Mouse (Mus musculus) liver, embryonic 14.5 days (tissue): ENCODE measurements at regions not wholly inside any gene's neighbourhood (a gene's known extent, or its start where the extent isn't known, plus 50 kb on each side); places are given as distances from the start of the nearest gene placed in this dataset.

Source experiments
- ATAC-seq: fragments of 200-750 bp; cut with Nextera tagmentation; 2 replicates; pipeline ENCODE4 v1.8.0; 2017; ENCODE audit warnings: moderate number of reproducible peaks, mild to moderate bottlenecking, moderate library complexity; ENCODE audit not compliant: insufficient read depth
- DNase-seq, 3 experiments: peaks; one replicate each; pipeline ENCODE4 v3.0.0-alpha.2; 2012 to 2013; ENCODE audit warnings: low read depth in 3 of 3, low spot score in 3 of 3
- H3K27ac ChIP-seq: fragments of 300-500 bp; sonication (generic); 2 replicates; pipeline ENCODE4 v1.5.1; 2014; ENCODE audit warnings: moderate library complexity, mild to moderate bottlenecking, control low read depth, inconsistent platforms
- H3K27me3 ChIP-seq: fragments of 300-500 bp; sonication (generic); 2 replicates; pipeline ENCODE4 v1.6.1; 2014; ENCODE audit warnings: mild to moderate bottlenecking, low read length, moderate library complexity; ENCODE audit not compliant: control insufficient read depth, insufficient read depth
- H3K36me3 ChIP-seq: fragments of 300-500 bp; sonication (generic); replicated peaks from 2 replicates; pipeline ENCODE4 v1.6.1; 2014; ENCODE audit warnings: low read depth; ENCODE audit not compliant: control insufficient read depth, insufficient read depth
- H3K4me1 ChIP-seq, 2 experiments: fragments of 200-500 bp in 1 of 2; fragments of 300-500 bp in 1 of 2; sonication (generic) in 1 of 2; replicated peaks; 2 replicates each; pipeline ENCODE4 v1.6.1; 2012 to 2014; ENCODE audit warnings: antibody characterized with exemption in 1 of 2, inconsistent platforms in 1 of 2, low read length in 1 of 2; ENCODE audit not compliant: control insufficient read depth in 2 of 2, insufficient read depth in 2 of 2
- H3K4me2 ChIP-seq: fragments of 300-500 bp; sonication (generic); 2 replicates; pipeline ENCODE4 v1.6.1; 2014; ENCODE audit warnings: low read depth, mild to moderate bottlenecking, control low read depth, moderate library complexity
- H3K4me3 ChIP-seq, 2 experiments: fragments of 200-500 bp in 1 of 2; fragments of 300-500 bp in 1 of 2; sonication (generic) in 1 of 2; 2 replicates each; pipeline ENCODE4 v1.5.1; 2012 to 2014; ENCODE audit warnings: low read depth in 2 of 2, low read length in 2 of 2, mild to moderate bottlenecking in 2 of 2, control low read depth in 1 of 2, inconsistent platforms in 1 of 2, moderate library complexity in 1 of 2; ENCODE audit not compliant: insufficient read depth in 1 of 2
- H3K9ac ChIP-seq: fragments of 300-500 bp; sonication (generic); replicated peaks from 2 replicates; pipeline ENCODE4 v1.6.1; 2014; ENCODE audit warnings: mild to moderate bottlenecking, control low read depth, moderate library complexity
- H3K9me3 ChIP-seq: fragments of 300-500 bp; sonication (generic); 2 replicates; pipeline ENCODE4 v1.6.1; 2016; ENCODE audit warnings: low read length, mixed read lengths; ENCODE audit not compliant: control insufficient read depth
- CTCF ChIP-seq: IDR thresholded peaks from 2 replicates; pipeline ENCODE4 v1.5.1; 2016; ENCODE audit warnings: antibody characterized with exemption, low read depth, control low read depth
- EP300 ChIP-seq: IDR thresholded peaks from 2 replicates; pipeline ENCODE4 v1.6.1; 2016; ENCODE audit warnings: antibody characterized with exemption, low read depth
- WGBS: fragments of 180-500 bp; shearing (Covaris S2); extraction: QIAGEN DNeasy Blood & Tissue Kit; methylation state at CpG from one replicate; pipeline ENCODE4 v1.1.7; 2014; ENCODE audit not compliant: insufficient replicate concordance; 5-methylcytosine and 5-hydroxymethylcytosine counted together

DNA sequence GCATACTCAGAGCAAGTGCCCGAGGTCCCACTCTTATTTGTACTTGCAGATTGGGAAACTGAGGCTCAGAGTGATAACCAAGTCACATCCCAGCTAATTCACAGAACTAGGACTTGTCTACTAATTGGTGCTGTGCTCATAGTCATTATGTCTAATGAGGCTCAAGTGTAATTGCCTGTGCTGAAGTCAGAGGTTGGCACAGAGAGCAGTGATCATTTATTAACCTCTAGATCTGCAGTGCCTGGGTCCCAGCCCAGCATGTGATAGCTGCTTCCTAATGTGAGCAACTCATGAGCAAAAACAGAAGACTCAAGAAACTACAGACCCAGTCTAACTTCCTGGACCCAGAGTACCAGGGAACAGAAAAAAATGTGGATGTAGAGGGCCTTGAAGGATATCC lies 252.0 kb upstream of the Jun start:
- no peak for ATAC-seq
- no peak overlapping the region for H3K27ac ChIP-seq
- WGBS = 38% methylated on average over 1 of the region's 1 CpGs

DNA sequence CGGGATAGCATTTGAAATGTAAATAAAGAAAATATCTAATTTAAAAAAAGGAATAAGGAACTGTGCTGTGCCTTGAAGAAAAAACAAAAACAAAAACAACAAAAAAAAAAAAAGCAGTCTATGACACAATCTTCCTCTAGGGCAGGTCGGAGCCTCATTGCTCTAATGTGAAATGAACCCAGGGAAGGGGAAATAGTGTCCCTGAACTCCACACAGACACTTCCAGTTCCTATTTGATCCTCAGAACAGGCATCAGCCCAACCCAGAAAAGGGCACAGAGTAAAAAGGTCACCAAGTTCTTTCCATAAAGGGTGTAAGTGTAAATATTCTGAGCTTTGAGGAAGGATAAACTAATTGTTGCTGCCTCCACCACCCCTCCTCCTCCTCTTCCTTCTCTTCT lies 250.2 kb upstream of the Fggy start:
- ATAC-seq (no peak), DNase-seq (no peak)
- H3K4me2 ChIP-seq = no peak overlapping the region
- H3K27ac ChIP-seq = no peak overlapping the region
- H3K4me3 ChIP-seq = no peak overlapping the region
- H3K27me3 ChIP-seq = no peaks in the 10 kb centered on the region
- no peak overlapping the region for H3K9ac ChIP-seq
- H3K4me1 ChIP-seq = no peaks in the 10 kb centered on the region
- no peak for TF ChIP-seq EP300
- TF ChIP-seq CTCF = no peak
- 46% methylated on average over 2 of the region's 2 CpGs for WGBS
- no peaks in the 10 kb centered on the region for H3K36me3 ChIP-seq
- no peaks in the 10 kb centered on the region for H3K9me3 ChIP-seq

More for the DNA sequence above, 252.0 kb upstream of the Jun start:
- no peaks in the 10 kb centered on the region for H3K36me3 ChIP-seq
- no peaks in the 10 kb centered on the region for H3K27me3 ChIP-seq
- no peak overlapping the region for H3K9ac ChIP-seq
- no peak overlapping the region for H3K4me2 ChIP-seq
- no peak for TF ChIP-seq CTCF
- no peak for TF ChIP-seq EP300
- no peaks in the 10 kb centered on the region for H3K4me1 ChIP-seq
- H3K9me3 ChIP-seq = no peaks in the 10 kb centered on the region
- no peak overlapping the region for H3K4me3 ChIP-seq
- no peak for DNase-seq

GRCm38 (mm10) chr4:95308469-95308895 lies 248.8 kb upstream of the Fggy start:
- DNase-seq = no peak
- no peaks in the 10 kb centered on the region for H3K9me3 ChIP-seq

GRCm38 (mm10) chr4:95310410-95310809 lies 246.9 kb upstream of the Fggy start:
- no peaks in the 10 kb centered on the region for H3K9me3 ChIP-seq
- WGBS = 61% methylated on average over 6 of the region's 6 CpGs
- TF ChIP-seq CTCF = no peak
- TF ChIP-seq EP300 = no peak
- H3K27me3 ChIP-seq = no peaks in the 10 kb centered on the region
- no peaks in the 10 kb centered on the region for H3K4me1 ChIP-seq
- ATAC-seq (no peak), DNase-seq (no peak)
- no peak overlapping the region for H3K9ac ChIP-seq
- no peaks in the 10 kb centered on the region for H3K36me3 ChIP-seq
- no peak overlapping the region for H3K4me2 ChIP-seq
- no peak overlapping the region for H3K27ac ChIP-seq
- H3K4me3 ChIP-seq = no peak overlapping the region

More at GRCm38 (mm10) chr4:95308469-95308895, 248.8 kb upstream of the Fggy start:
- Histone ChIP-seq H3K9ac (no peak overlapping the region), H3K4me3 (no peak overlapping the region), H3K4me1 (no peaks in the 10 kb centered on the region), H3K4me2 (no peak overlapping the region), H3K27ac (no peak overlapping the region), H3K36me3 (no peaks in the 10 kb centered on the region), H3K27me3 (no peaks in the 10 kb centered on the region)
- no peak for ATAC-seq
- 51% methylated on average over 5 of the region's 5 CpGs for WGBS
- TF ChIP-seq EP300 (no peak), CTCF (no peak)

GRCm38 (mm10) chr4:95317821-95318290 lies 239.5 kb upstream of the Fggy start:
- H3K9me3 ChIP-seq = no peaks in the 10 kb centered on the region
- H3K36me3 ChIP-seq = no peaks in the 10 kb centered on the region
- H3K4me2 ChIP-seq = no peak overlapping the region
- H3K9ac ChIP-seq = no peak overlapping the region
- WGBS = 59% methylated on average over 3 of the region's 3 CpGs
- H3K4me1 ChIP-seq = no peaks in the 10 kb centered on the region
- H3K27ac ChIP-seq = no peak overlapping the region
- TF ChIP-seq EP300 (no peak), CTCF (no peak)
- H3K27me3 ChIP-seq = no peaks in the 10 kb centered on the region
- H3K4me3 ChIP-seq = no peak overlapping the region
- ATAC-seq (no peak), DNase-seq (no peak)
